Mouse (Mus musculus) myocyte (in vitro differentiated cells): ENCODE data around the gene Ftsj1.

ENCODE experiments used
- MAX ChIP-seq: IDR thresholded peaks from one replicate; pipeline ENCODE4 v1.6.1; 2011; ENCODE audit warnings: low read depth, mild to moderate bottlenecking, control low read depth
- MYOG ChIP-seq, 3 experiments: IDR thresholded peaks; one replicate each; pipeline ENCODE4 v1.6.1; 2011; ENCODE audit warnings: control low read depth in 2 of 3, low read depth in 2 of 3, mild to moderate bottlenecking in 2 of 3; ENCODE audit not compliant: insufficient read length in 2 of 3, control insufficient read depth in 1 of 3, insufficient read depth in 1 of 3
- POLR2A ChIP-seq: IDR thresholded peaks from one replicate; pipeline ENCODE4 v1.6.1; 2011; ENCODE audit warnings: low read depth, mild to moderate bottlenecking, control low read depth, moderate library complexity; ENCODE audit not compliant: insufficient read length
- USF1 ChIP-seq: IDR thresholded peaks from one replicate; pipeline ENCODE4 v1.6.1; 2011; ENCODE audit warnings: low read depth, mild to moderate bottlenecking, control low read depth, moderate library complexity

- TF ChIP-seq POLR2A (no peak), USF1 (no peak), MAX (no peak), MYOG (IDR thresholded peaks at IDR 0.05; ENCODE audit: control insufficient read depth in 1 of 3, insufficient read depth in 1 of 3, insufficient read length in 2 of 3, low read depth in 2 of 3) (no peak)
These were observed 1.5 kb upstream of the Ftsj1 start for GRCm38 (mm10) chrX:8253711-8254110.
